Mouse (Mus musculus) spleen, embryonic (tissue): ENCODE results near the gene Borcs8.

Experiments
- CTCF ChIA-PET: fragments of 350-600 bp; sonication (Branson Sonifier 250); formaldehyde crosslinking; loops from one replicate; lab custom pipeline; 2022; lab: Charles Lee

Gene Borcs8

DNA sequence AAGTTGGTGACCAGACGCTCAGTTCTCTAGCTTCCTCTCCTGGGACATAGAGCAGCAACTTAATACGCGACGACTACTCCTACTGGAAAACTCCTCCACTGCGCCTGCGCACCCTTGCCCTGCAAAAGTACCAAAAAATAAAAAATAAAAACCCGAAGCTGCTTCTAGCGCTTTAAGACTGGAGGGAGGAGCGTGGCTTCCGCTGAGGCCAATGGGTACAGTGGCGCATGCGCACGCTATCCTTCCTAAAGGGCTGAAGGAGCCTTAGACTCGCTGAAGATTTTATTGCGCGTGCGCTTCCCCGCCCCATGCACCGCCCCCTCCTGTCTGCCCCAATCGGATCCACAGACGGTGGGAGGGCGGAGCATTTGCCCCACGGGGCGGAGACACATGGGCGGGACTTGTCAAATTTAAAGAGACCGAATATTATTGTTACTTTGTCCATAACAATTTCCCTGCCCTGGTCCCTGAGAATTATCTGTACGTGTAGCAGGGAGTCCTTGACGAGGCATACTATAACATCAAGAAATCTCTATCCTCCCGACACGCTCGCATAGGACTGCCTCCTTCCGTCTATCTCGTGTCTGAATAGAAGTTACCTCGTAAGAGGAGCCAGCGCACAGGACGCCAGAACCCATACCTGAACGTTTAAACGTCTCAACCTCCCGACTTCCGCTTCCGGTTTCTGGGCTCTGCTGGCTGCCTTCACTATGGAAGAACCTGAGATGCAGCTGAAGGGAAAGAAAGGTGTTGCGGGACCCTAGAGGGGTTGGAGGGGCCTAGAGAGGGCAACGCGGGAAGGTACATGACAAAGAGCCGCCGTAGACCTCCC lies at the start of gene Borcs8, which contains the start of the genes Rfxank and Mef2b:
Borcs8 (plus strand) TSS at position 474 of the 832 bp plus-strand sequence.
Rfxank (minus strand) TSS at position 129 of the 832 bp plus-strand sequence.
Mef2b (plus strand) TSS at position 686 of the 832 bp plus-strand sequence.
- CTCF ChIA-PET, result no interaction called here

DNA sequence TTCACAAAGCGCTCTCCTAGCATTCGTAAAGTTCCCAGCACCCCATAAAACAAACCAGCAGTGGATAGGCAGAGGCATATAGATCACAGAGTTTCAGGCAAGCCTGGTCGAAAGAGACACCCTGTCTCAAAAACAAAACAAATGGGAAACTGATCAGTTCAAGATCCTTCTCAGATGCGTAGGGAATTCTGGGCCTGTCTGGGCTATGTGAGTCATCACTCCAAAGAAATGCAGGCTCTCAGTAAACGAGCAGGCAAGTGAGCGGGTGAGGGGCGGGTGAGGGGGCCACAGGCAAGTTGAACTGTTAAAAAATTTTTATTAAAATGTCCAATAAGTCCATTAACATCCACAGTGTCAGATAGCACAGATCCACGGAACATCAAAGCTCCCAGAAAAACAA lies 46.5 kb upstream of the Borcs8 start:
- CTCF ChIA-PET, result no interaction called here

DNA sequence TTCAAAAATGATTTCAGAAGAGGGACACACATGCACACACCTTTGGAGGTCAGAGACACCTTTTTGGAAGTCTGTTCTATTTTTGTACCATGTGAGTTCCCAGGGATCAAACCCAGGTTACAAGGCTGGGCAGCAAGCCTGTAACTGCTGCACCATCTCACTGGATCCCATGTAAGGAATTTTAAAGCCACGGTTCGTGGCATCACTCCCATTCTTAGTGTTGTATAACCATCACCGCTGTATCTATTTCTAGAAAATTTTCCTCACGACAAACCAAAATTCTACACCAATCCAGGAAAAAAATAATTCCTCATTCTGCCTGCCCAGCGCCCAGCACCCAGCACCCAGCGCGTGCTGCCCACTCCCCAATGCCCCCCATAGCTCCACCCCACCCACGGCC lies 40.0 kb upstream of the Borcs8 start:
- CTCF ChIA-PET, result no interaction called here

DNA sequence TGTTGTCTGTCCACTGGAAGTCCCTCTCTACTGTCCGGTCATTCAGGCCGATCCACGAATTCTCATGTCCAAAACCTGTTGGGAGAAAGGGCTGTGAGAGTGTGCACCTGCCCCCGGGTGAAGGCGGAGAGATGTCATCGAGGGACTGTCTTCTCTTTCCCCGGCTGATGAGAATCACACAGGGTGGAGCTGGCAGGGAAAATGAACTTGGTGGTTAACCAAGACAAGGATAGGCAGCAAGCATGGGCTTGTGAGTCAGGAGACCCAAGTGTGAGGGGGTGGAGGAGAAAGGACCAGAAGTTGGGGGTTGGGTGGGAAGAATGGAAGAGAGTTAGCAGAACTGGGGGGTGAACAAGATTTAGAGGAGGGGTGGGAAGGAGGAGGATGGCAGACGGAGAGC lies 39.1 kb upstream of the Borcs8 start:
- CTCF ChIA-PET, result no interaction called here

- CTCF ChIA-PET, result interaction anchor here (0.6 to 1.9 kb wide), 4 partner anchors 14 to 1344 kb away, joined by 3 to 6 read pairs (median 3); no protein-coding TSS in a partner anchor
Measured at GRCm38 (mm10) chr8:70104506-70104905, 34.8 kb upstream of the Borcs8 start.

DNA sequence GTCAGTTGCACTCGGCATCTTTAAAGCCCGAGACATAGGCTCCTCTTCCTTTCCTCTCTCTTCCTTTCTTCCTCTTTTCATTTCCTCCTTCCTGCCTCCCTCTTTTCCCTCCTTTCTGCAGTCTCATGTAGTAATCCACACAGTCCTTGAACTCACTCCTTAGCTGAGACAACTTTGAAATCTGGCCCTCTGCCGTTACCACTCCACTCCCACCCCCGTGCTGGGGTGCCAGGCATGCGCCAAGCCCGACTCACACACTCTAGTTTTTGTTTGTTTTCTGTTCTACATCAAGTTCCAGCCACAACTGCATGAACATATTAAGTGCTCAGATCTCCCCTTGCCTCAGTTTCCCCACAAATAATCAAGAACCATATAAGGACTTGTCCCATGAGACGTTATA lies 34.4 kb upstream of the Borcs8 start:
- CTCF ChIA-PET, result interaction anchor here (0.6 to 1.9 kb wide), 3 partner anchors 13 to 1344 kb away, joined by 3 to 6 read pairs (median 3); no protein-coding TSS in a partner anchor

DNA sequence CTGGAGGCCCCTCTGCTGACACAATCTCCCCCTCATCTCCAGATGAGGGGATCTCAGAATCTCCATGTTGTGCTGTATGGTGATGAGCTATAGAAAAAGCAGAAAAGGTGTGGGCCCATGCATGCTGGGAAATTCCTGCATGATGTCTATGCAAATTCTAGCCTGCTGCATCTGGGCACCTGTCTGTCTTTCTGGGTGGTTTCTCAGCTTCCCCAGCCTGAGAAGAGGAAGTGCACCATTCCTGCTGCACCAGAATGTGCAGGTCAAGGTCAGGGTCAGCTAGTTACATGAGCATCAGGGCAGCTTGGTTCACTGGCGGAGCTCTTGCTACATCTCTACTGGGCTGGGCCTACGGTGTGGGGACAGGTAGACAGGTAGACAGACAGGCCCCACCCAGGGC lies 28.8 kb upstream of the Borcs8 start:
- CTCF ChIA-PET, result interaction anchor here (2.1 kb wide), 1 partner anchor 8 kb away, joined by 6 read pairs; no protein-coding TSS in a partner anchor

DNA sequence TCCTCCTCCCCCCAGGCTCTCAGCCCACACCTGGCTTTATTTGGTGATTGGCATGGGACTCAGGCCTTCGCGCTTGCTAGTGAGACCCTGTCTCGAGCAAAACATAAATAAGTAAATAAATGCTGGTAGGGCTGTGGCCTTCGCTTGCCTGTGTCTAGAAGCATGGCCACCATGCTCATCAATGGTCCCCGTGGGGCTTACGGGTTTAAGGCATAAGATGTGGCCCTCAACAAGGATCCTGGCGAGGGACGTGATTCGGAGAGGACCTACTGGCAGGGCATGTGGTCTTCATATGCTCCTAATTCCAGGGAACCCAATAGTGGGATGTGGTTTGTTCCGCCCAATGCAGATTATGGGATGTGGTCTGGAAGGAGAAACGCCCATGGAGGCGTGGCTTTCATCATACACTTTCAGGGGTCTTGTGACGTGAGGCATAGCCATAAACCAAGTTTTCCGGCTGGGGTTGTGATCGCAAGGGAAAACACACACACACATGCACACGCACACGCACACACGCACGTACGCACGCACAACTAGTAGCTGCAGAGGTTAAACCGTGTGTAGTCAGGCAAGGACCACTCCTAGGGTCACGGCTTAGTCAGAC lies 28.0 kb upstream of the Borcs8 start:
- CTCF ChIA-PET, result no interaction called here

- CTCF ChIA-PET, result no interaction called here
Measured at GRCm38 (mm10) chr8:70112401-70113016, 26.8 kb upstream of the Borcs8 start.

- CTCF ChIA-PET, result no interaction called here
Measured at GRCm38 (mm10) chr8:70114488-70114887, 24.8 kb upstream of the Borcs8 start.

DNA sequence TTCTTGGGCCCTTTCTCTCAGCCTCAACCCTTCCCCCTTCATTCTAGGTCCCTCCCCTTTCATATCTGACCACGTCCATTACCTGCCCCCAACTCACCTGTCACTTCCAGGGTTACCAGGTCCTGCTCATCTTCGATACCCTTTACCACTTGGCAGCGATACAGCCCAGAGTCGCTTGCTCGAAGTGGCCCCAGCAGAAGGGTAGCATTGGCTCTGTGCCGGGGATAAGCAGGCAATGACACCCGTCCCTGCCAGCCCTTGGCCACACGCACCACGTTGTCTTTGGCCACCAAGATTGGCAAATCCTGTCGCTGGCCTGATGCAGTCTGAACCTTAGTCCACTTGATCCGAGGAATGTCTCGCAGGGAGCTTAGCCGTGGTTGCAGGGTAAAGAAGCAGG lies 24.4 kb upstream of the Borcs8 start:
- CTCF ChIA-PET, result no interaction called here

DNA sequence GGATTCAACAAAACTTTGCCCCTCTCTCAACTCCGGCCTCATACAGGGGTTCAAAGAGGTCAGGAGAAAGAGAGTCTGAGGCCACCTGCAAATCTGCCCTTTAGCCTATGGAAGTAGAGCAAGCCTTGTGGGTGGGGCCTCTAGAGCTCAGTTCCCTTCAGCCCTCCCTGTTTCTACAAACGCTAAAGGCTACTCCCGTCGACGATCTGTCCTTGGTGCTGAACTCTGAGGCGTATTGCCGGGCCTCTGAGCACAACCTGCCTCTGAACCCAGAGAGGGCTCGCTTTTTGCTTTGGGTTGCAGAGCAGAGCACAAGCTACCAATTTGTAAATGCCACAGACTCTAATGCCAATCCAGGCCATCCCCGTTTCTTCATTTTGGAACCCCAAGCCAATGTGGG lies 21.7 kb upstream of the Borcs8 start:
- CTCF ChIA-PET, result interaction anchor here (1.7 kb wide), 1 partner anchor 12 kb away, joined by 6 read pairs; no protein-coding TSS in a partner anchor

GRCm38 (mm10) chr8:70118726-70119700 lies 20.3 kb upstream of the Borcs8 start:
- CTCF ChIA-PET, result interaction anchor here (1.7 kb wide), 2 partner anchors 9 to 14 kb away, joined by 6 read pairs; no protein-coding TSS in a partner anchor

GRCm38 (mm10) chr8:70120667-70121066 lies 18.6 kb upstream of the Borcs8 start, which contains the start of gene Ncan:
Gene Ncan, minus strand, starts transcription at chr8:70120873.
- CTCF ChIA-PET, result no interaction called here

DNA sequence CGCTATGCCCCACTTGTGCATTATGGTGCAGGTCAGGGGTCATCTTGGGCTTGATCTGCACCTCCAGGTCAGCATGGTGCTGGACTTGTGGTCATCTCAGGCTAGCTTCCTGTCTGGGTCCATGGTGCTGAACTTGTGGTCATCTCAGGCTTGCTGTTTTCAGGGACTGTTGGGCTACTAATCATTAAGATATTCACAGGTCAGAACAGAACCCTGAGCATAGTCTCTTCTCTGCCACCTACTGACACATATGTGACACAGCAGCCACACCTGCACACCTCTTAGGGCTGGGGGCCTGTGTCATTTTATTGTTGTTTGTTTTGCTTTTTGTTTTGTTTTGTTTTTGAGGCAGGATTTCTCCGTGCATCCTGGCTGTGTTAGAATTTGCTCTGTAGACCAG lies 16.4 kb upstream of the Borcs8 start:
- CTCF ChIA-PET, result no interaction called here

DNA sequence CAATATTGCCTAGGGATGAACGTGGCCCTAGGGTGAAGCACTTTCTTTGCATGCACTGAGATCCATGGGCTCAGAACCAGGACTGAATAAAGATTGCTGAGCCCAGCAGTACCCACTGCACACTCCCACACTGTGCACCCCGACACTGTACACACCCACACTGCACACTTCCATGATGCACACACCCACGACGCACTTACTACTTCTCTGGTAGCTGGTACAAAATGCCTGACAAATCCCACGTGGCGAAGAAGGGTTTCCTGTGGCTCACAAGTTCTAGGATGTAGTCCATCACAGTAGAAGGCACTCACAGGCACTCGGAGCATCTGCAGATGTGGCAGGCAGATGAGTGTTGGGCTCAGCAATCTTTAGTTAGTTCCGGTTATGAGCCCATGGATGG lies 14.3 kb upstream of the Borcs8 start:
- CTCF ChIA-PET, result no interaction called here

- CTCF ChIA-PET, result interaction anchor here (0.6 kb wide), 1 partner anchor 15 kb away, joined by 4 read pairs; no protein-coding TSS in a partner anchor
Measured at GRCm38 (mm10) chr8:70128435-70128834, 10.9 kb upstream of the Borcs8 start.

- CTCF ChIA-PET, result interaction anchor here (0.6 kb wide), 1 partner anchor 525 kb away, joined by 4 read pairs; no protein-coding TSS in a partner anchor
Measured at GRCm38 (mm10) chr8:70129309-70129952, 9.9 kb upstream of the Borcs8 start.

DNA sequence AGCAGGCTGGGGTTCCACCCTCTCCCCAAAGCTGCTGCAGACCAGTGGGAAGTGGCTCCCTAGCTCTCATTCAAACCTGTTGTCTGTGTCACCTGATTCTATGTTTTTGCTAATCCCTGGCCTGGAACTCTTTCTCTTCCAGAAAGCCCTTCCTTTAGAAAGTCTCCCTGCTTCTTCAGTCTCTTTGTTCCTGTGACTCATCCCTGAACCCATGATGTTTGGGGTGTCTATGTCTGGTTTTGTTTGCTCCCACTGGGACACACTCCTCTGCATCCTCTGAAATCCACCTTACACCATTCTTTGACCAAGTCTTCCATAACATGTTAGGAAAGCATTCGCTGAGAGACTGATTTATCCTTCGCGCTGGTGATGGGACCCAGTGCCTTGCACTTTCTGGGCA lies 9.2 kb upstream of the Borcs8 start:
- CTCF ChIA-PET, result no interaction called here
